Mouse (Mus musculus) gastrocnemius, postnatal 4 days (tissue): Measurements from ENCODE around the gene St14. TPM values are rescaled to one million over a fixed set of nuclear protein-coding genes. Genes with fewer than 3 reads are reported as not detected.
"Not testable (repeated sequence)": the region's sequence is repeated elsewhere in the genome, so short reads cannot be mapped to it uniquely, and the experiment has no call there.

ENCODE experiments used
- DNase-seq, 2 experiments: peaks; one replicate each; pipeline ENCODE4 v3.0.0; 2021 to 2022; ENCODE audit warnings: low spot score in 2 of 2, mixed read lengths in 2 of 2
- long read RNA-seq, 2 experiments: library from polyadenylated mRNA; stranded (forward); transcript quantifications; one replicate each; pipeline ENCODE4 v2.0.0; 2021
- total RNA-seq, 2 experiments: library from RNA; stranded (reverse); gene quantifications; 2 replicates each; pipeline ENCODE4 v1.2.3; 2021

Gene St14
- total RNA-seq, result under 1 TPM; 0.54 to 0.73 TPM
- long read RNA-seq, experiment 1, partial matches to known transcripts, result 1 of 4 reads
- long read RNA-seq, experiment 1, other reads (novel, unspliced or antisense), result 1 of 4 reads
- long read RNA-seq, experiment 2, partial matches to known transcripts, result 1 of 1 reads
- long read RNA-seq, experiment 2, other reads (novel, unspliced or antisense), result 0 of 1 reads

- DNase-seq, result no peak
These were observed at the start of gene St14 for GRCm38 (mm10) chr9:31131205-31131968. Gene St14 (minus strand): TSS chr9:31131853.

DNA sequence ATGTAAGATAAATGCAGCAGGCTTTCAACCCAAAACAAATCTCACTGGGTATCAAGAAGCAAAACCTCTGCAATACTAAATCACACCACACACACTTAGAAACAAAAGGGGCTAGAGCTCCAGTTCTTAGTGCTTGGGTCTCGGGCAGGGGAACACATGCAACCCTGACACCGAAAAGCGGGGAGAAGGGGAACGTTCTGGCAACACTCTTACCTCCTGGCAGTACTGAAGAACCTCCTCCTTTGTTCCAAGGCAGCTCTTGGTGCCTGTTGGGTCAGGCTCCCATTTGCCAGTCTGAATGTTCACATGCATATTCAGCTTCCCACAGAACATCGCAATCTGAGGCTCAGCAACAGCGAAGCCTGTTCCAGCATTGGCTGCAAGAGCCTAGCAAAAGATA lies 46.0 kb upstream of the St14 start:
- no peak for DNase-seq

- peak; percentile 49 to 76 for DNase-seq
These were observed 44.9 kb upstream of the St14 start for GRCm38 (mm10) chr9:31176379-31177130.

DNA sequence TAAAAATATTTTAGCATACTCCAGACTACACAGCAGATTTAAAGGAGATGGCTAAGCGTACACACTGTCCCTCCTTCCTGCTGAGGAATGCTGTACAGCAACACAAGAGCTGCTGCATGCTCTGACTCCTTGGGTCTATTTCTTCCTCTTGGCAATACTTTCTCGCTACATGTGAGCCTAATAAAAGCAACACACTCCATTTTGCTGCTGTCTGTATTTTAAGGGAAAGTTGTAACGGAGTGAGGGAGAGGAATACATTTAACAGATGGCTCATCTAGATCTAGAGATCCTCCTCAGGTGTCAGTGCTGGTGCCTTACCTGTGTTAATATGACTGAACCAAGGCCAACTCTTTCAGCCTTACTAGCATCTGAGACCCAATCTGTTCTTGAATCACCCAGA lies 44.3 kb upstream of the St14 start:
- DNase-seq, result no peak

DNA sequence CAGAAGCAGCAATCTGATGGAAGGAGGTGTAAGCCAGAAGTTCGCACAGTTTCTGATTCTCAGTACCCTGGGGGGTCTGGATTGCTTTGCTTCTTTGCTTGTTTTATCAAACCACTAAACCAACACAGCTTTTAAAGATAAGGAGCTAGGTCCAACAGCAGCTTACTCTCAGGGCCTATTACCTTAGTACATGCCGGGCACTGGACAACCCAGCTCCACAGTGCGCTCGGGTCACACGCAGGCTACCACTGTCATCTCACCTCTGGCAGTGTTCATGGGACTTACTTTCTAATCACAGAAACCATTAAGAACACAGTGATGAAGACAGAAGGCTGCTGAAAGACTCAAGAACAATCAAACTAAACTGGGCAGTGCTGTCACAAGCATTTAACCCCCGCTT lies 43.7 kb upstream of the St14 start:
- no peak for DNase-seq

DNA sequence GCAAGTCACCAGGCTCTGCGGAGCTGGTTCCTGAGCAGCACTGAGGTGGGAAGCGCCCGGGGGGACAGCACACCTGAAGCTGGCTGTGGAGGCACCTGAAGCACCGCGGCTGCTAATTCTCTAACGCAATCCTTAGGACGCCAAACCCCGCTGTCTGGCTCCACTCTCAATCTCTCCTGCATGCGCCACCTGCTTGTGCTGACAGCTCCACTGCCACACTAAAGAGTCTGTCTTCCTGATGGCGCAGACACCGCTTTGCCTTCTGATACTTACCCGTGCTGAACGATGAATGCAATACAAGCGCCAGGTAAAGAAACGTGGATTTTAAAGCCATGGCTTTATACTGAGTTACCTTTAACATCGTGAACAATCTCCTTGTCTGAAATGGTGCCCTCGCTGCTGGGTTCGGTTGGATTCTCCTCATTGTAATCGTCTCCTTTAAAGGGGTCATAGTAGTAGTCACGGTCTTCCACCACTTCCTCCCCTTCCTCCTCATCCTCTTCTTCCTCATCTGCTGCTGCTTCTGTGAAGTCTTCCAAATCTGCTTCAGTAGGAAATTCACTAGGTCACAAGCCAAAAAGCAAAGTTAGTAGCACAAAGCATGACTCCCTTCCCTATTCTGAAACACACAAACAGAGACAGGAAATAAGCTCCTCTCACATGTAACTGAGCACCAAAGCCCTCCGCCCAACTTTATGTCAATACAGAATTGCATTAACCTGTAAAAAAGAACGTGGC lies 36.9 kb upstream of the St14 start:
- DNase-seq, result no peak

- DNase-seq, result no peak
These were observed 35.7 kb upstream of the St14 start for GRCm38 (mm10) chr9:31167305-31167704.

DNA sequence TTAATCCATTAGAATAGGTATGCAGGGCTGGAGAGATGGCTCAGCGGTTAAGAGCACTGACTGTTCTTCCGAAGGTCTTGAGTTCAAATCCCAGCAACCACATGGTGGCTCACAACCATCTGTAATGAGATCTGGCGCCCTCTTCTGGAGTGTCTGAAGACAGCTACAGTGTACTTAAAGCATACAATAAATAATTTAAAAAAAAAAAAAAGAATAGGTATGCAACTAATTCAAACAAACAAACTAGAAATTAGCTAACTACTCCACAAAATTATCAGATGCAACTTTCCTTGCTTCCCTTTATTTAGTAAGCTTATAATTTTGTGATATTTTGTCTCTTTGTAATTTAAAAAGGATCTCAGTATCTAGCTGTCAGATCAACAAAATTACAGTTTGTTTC lies 33.9 kb upstream of the St14 start:
- not testable (repeated sequence) for DNase-seq

GRCm38 (mm10) chr9:31163327-31163726 lies 31.7 kb upstream of the St14 start:
- no peak for DNase-seq

- DNase-seq, result no peak
These were observed 31.3 kb upstream of the St14 start for GRCm38 (mm10) chr9:31162911-31163310.

- DNase-seq, result no peak
These were observed 28.3 kb upstream of the St14 start for GRCm38 (mm10) chr9:31159910-31160309.

GRCm38 (mm10) chr9:31156594-31156993 lies 24.9 kb upstream of the St14 start:
- DNase-seq, result no peak

GRCm38 (mm10) chr9:31151050-31151449 lies 19.4 kb upstream of the St14 start:
- DNase-seq, result no peak

DNA sequence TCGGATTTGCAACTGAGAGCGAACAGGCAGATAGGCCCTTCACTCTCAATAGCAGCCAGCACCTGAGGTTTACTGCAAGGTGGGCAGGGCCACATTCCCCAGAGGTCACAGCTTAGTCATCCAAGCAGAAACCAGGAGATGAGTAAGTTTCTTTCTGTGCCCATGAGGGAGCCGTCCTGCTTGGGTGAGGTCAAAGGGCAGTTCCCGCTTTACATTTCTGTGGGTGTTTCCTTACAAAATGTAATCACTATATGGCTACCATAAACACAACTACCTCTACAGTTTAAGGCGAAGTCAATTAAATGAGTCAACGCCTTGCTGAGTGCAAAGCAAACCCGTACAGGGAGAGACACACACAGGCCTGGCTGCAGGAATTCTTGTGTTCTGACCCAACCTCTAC lies 16.5 kb upstream of the St14 start:
- no peak for DNase-seq

GRCm38 (mm10) chr9:31145272-31145925 lies 13.7 kb upstream of the St14 start:
- no peak for DNase-seq

GRCm38 (mm10) chr9:31142924-31143323 lies 11.3 kb upstream of the St14 start:
- no peak for DNase-seq

- DNase-seq, result no peak
These were observed 1.5 kb upstream of the St14 start for GRCm38 (mm10) chr9:31133131-31133530.

GRCm38 (mm10) chr9:31130357-31131204 lies 1.1 kb downstream of the St14 start:
- no peak for DNase-seq

- DNase-seq, result no peak
These were observed 1.7 kb downstream of the St14 start for GRCm38 (mm10) chr9:31129956-31130355.

- no peak for DNase-seq
These were observed 3.7 kb downstream of the St14 start for GRCm38 (mm10) chr9:31127876-31128465.
